Mouse (Mus musculus) liver, postnatal 0 days (tissue): ENCODE measurements at regions not wholly inside any gene's neighbourhood (a gene's known extent, or its start where the extent isn't known, plus 50 kb on each side); places are given as distances from the start of the nearest gene placed in this dataset.
A peak's percentile ranks its signal among the peaks of the same experiment; 100 is the strongest.

Experiments
- ATAC-seq: fragments of 200-750 bp; cut with Nextera tagmentation; 2 replicates; pipeline ENCODE4 v1.8.0; 2017; ENCODE audit warnings: mild to moderate bottlenecking, moderate library complexity
- DNase-seq: peaks from one replicate; pipeline ENCODE4 v3.0.0-alpha.2; 2016
- H3K27ac ChIP-seq: fragments of 300-500 bp; sonication (generic); 2 replicates; pipeline ENCODE4 v1.5.1; 2014; ENCODE audit warnings: antibody characterized with exemption, moderate library complexity, mild to moderate bottlenecking, low read depth
- H3K27me3 ChIP-seq: fragments of 300-500 bp; sonication (generic); 2 replicates; pipeline ENCODE4 v1.6.1; 2014; ENCODE audit warnings: low read length, control low read depth, mixed read lengths; ENCODE audit not compliant: insufficient read depth
- H3K36me3 ChIP-seq: fragments of 300-500 bp; sonication (generic); replicated peaks from 2 replicates; pipeline ENCODE4 v1.6.1; 2014; ENCODE audit warnings: mild to moderate bottlenecking, control low read depth, low read length, moderate library complexity, mixed read lengths; ENCODE audit not compliant: insufficient read depth
- H3K4me1 ChIP-seq: fragments of 300-500 bp; sonication (generic); 2 replicates; pipeline ENCODE4 v1.6.1; 2014; ENCODE audit warnings: antibody characterized with exemption, mild to moderate bottlenecking, control low read depth; ENCODE audit not compliant: insufficient read depth
- H3K4me2 ChIP-seq: fragments of 300-500 bp; sonication (generic); 2 replicates; pipeline ENCODE4 v1.6.1; 2014; ENCODE audit warnings: low read depth, mild to moderate bottlenecking, low read length, moderate library complexity, mixed read lengths
- H3K4me3 ChIP-seq: fragments of 300-500 bp; sonication (generic); 2 replicates; pipeline ENCODE4 v1.5.1; 2014; ENCODE audit warnings: low read depth, low read length
- H3K9ac ChIP-seq: fragments of 300-500 bp; sonication (generic); replicated peaks from 2 replicates; pipeline ENCODE4 v1.6.1; 2014; ENCODE audit warnings: mild to moderate bottlenecking, moderate library complexity
- H3K9me3 ChIP-seq: fragments of 300-500 bp; sonication (generic); 2 replicates; pipeline ENCODE4 v1.6.1; 2016; ENCODE audit warnings: mild to moderate bottlenecking, control low read depth, low read length, mixed read lengths
- CTCF ChIP-seq: sonication (generic); IDR thresholded peaks from 2 replicates; pipeline ENCODE4 v1.5.1; 2016; ENCODE audit warnings: antibody characterized with exemption, low read depth
- EP300 ChIP-seq: IDR thresholded peaks from 2 replicates; pipeline ENCODE4 v1.6.1; 2016; ENCODE audit warnings: antibody characterized with exemption, low read depth, mild to moderate bottlenecking
- WGBS: fragments of 180-500 bp; shearing (Covaris S2); extraction: QIAGEN DNeasy Blood & Tissue Kit; methylation state at CpG from one replicate; pipeline ENCODE4 v1.1.7; 2014; ENCODE audit not compliant: insufficient replicate concordance; 5-methylcytosine and 5-hydroxymethylcytosine counted together

DNA sequence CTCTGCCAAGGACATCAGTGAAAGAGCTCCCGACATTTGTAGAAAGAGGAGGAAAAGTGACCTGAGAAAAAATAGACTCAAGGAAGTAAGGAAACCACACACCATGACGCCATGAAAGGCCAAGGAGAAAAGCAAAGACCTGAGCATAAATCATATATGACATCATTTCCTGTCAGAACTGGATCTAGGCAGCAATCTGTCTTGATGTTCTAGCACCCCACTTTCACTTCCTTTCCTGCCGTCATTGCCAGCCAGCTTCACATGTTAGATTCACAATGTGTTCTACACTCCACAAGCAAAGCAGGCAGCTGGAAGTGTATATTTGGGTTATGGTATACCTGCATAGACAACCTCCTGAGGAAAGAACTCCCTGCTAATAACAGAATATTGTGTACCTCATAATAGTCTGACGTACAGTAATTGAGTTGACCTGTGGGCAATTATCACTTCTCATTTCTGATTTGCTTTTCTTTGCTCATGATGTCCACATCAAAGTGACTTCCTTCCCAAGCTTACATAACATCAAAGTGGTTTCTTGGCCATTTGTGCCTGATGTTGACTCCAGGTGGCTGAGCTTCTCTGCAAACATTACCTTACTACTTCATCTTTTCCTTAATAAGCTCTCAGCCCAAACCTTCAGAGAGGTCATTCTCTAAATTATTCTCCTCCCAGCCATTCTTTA, 633.6 kb upstream of the Adgrl2 start:
- TF ChIP-seq EP300 (no peak), CTCF (no peak)
- no peak overlapping the region for H3K9ac ChIP-seq
- H3K4me2 ChIP-seq: no peak overlapping the region
- no peak overlapping the region for H3K27ac ChIP-seq
- no peaks in the 10 kb centered on the region for H3K4me1 ChIP-seq
- no peak overlapping the region for H3K4me3 ChIP-seq
- ATAC-seq (peak; percentile 45; the same call in 1 of the 2 replicates), DNase-seq (no peak)
- no peaks in the 10 kb centered on the region for H3K27me3 ChIP-seq
- no peaks in the 10 kb centered on the region for H3K36me3 ChIP-seq
- no peaks in the 10 kb centered on the region for H3K9me3 ChIP-seq
- WGBS: 34% methylated on average over 4 of the region's 4 CpGs

DNA sequence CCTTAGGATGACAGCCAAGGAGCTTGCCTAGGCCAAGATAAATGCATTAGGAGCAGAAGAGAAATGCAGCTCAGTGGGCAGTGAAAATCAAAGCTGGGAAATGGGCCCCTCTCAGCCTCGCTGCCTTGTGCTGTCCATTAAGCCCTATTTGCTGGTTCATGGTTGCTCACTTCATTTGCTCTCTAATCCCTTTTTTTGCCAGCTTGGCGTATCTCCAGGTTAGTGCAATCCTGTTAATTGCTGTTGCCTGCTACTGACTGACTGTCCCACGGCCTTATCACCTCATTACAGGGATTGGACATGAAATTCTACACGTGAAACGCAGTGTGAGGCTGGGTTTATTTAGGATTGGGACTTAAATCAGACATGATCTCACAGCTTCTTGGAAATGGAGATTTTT, 613.5 kb upstream of the Adgrl2 start:
- no peak overlapping the region for H3K4me3 ChIP-seq
- 73% methylated on average over 5 of the region's 5 CpGs for WGBS
- no peaks in the 10 kb centered on the region for H3K9me3 ChIP-seq
- H3K27me3 ChIP-seq: no peaks in the 10 kb centered on the region
- no peaks in the 10 kb centered on the region for H3K4me1 ChIP-seq
- H3K9ac ChIP-seq: no peak overlapping the region
- no peak overlapping the region for H3K4me2 ChIP-seq
- H3K36me3 ChIP-seq: no peaks in the 10 kb centered on the region
- H3K27ac ChIP-seq: no peak overlapping the region
- DNase-seq: no peak
- ATAC-seq: no peak
- TF ChIP-seq CTCF: no peak
- TF ChIP-seq EP300: no peak

DNA sequence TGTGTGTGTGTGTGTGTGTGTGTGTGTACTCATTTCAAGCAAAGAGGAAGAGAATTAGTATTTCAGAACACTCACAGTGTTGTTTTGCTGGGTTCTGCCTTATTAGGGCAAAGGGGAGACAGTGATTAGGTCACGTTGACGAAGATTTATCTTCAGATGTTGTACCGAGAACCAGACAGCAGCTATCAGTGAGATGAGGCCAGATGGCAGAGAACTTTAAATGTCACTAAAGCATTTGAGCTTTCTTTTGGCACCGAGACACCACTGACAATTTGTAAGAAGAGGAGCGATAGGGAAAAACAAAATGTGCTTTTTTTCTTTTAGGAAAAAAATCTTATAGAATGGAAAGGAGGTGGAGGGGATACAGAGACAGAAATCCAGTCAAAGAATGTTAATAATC, 610.9 kb upstream of the Adgrl2 start:
- Histone ChIP-seq H3K36me3 (no peaks in the 10 kb centered on the region), H3K4me3 (no peak overlapping the region), H3K27ac (no peak overlapping the region), H3K9me3 (no peaks in the 10 kb centered on the region), H3K27me3 (no peaks in the 10 kb centered on the region), H3K4me2 (no peak overlapping the region), H3K9ac (no peak overlapping the region), H3K4me1 (no peaks in the 10 kb centered on the region)
- TF ChIP-seq EP300 (no peak), CTCF (no peak)
- ATAC-seq (no peak), DNase-seq (no peak)
- 71% methylated on average over 5 of the region's 5 CpGs for WGBS

DNA sequence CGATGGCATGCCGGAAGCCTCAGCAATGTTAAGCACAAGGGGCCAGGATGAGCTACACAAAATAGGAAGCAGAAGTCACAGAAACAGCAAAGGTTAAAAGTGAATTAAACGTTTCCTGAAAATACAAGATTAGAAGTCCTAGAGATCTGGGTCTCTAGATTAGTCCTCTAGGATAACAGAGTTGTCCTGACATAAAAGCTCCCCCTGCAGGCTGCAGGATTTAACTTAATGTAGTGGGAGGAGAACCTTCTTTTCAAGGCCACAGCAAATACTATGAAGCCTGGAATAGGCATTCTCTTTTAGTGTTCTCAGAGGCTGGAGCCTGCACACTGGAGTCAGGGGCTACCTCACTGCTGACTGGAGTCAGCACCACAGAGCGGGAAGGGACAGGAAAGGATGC, 604.1 kb upstream of the Adgrl2 start:
- Histone ChIP-seq H3K4me1 (no peaks in the 10 kb centered on the region), H3K36me3 (no peaks in the 10 kb centered on the region), H3K27me3 (no peaks in the 10 kb centered on the region), H3K4me3 (no peak overlapping the region), H3K9ac (no peak overlapping the region), H3K4me2 (no peak overlapping the region), H3K27ac (no peak overlapping the region), H3K9me3 (no peaks in the 10 kb centered on the region)
- no peak for ATAC-seq
- no peak for DNase-seq
- TF ChIP-seq EP300 (no peak), CTCF (no peak)
- 53% methylated on average over 4 of the region's 4 CpGs for WGBS

DNA sequence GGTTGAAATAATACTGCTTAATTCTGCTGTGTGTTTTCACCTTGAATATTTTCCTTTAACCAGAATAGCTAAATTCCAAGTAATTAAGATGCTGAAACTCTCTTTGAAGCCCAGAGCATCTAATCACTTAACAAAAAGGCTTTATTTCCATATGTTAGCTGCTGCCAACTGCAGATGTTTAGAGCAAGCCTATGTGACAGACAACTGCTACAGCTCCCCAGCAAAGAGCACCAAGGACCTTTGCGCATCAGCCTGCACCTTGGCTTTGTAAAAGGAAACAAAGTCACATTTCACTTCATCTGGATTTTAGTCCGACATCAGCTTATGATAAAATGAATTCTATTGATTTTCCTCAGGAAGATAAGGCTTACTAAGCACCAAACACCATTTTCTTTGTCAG, 595.4 kb upstream of the Adgrl2 start:
- WGBS: 58% methylated on average over 2 of the region's 2 CpGs
- DNase-seq: no peak
- ATAC-seq: no peak
- Histone ChIP-seq H3K27me3 (no peaks in the 10 kb centered on the region), H3K9ac (no peak overlapping the region), H3K27ac (no peak overlapping the region), H3K4me2 (no peak overlapping the region), H3K9me3 (no peaks in the 10 kb centered on the region), H3K36me3 (no peaks in the 10 kb centered on the region), H3K4me3 (no peak overlapping the region), H3K4me1 (no peaks in the 10 kb centered on the region)
- TF ChIP-seq CTCF (no peak), EP300 (no peak)

DNA sequence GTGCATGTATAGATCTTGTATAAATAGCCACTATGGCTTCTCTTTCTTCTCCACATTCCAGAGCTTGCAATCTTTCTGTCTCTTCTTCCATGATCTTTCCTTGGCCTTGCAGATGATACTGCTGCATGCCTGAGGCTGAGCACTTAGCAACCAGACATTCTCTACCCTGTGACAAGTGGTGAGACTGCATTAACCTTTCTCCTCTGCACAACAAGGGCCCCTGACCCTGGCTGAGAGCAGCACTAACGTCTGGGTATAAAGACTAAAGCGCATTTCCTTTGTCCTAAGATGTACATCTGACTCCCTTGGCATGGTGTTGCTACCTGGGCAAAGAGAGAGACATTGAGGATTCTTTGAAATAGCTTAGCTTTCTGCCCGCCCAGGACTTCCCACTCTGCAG, 590.8 kb upstream of the Adgrl2 start:
- ATAC-seq (no peak), DNase-seq (no peak)
- H3K36me3 ChIP-seq: no peaks in the 10 kb centered on the region
- H3K4me3 ChIP-seq: no peak overlapping the region
- H3K4me1 ChIP-seq: no peaks in the 10 kb centered on the region
- no peak overlapping the region for H3K4me2 ChIP-seq
- H3K9ac ChIP-seq: no peak overlapping the region
- no peaks in the 10 kb centered on the region for H3K9me3 ChIP-seq
- TF ChIP-seq EP300 (no peak), CTCF (no peak)
- 69% methylated on average over 3 of the region's 3 CpGs for WGBS
- no peaks in the 10 kb centered on the region for H3K27me3 ChIP-seq
- H3K27ac ChIP-seq: no peak overlapping the region

DNA sequence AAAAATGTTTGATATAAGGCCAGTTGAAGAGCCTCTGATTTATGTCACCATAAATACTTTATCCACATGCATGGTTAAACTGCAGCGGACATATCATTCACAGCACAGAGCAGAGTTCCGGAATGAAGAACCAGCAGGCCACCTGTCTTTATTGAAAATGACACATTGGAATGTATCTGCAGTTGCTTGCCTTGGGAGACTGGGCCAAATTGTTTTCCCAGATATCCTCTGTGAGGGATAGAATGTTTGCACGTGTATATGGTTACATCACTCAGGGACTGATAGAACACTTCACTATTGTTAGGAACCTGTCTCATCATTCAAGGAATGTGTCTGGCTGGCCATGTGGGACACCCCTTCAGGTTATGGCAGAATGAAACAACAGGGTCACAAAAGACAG, 585.3 kb upstream of the Adgrl2 start:
- H3K4me3 ChIP-seq: no peak overlapping the region
- no peaks in the 10 kb centered on the region for H3K36me3 ChIP-seq
- WGBS: 84% methylated on average over 3 of the region's 3 CpGs
- no peak overlapping the region for H3K27ac ChIP-seq
- TF ChIP-seq CTCF (no peak), EP300 (no peak)
- H3K9me3 ChIP-seq: no peaks in the 10 kb centered on the region
- H3K4me2 ChIP-seq: no peak overlapping the region
- no peaks in the 10 kb centered on the region for H3K27me3 ChIP-seq
- no peaks in the 10 kb centered on the region for H3K4me1 ChIP-seq
- no peak overlapping the region for H3K9ac ChIP-seq
- DNase-seq: no peak
- ATAC-seq: no peak
